ENCODE assay signal across 7 mouse cellular contexts in genomic region chrX:73191934-73192333, GRCm38 (mm10). TPM values are rescaled to one million over a fixed set of nuclear protein-coding genes. Genes with fewer than 3 reads are reported as not detected.
DNase-seq lines count a peak whose midpoint lies in the region; ATAC-seq lines count a peak whose summit lies in the region.
"Not testable (repeated sequence)": the region's sequence is repeated elsewhere in the genome, so short reads cannot be mapped to it uniquely, and the experiment has no call there.

Gene Xlr3b (plus strand): TSS chrX:73192207.

- DNase-seq in adipocyte (ENCODE audit: low spot score) = peak; percentile 92
- DNase-seq in embryonic facial prominence, embryonic 10.5 days (ENCODE audit: low spot score); limb, embryonic 11.5 days (ENCODE audit: low spot score); midbrain, embryonic 10.5 days (ENCODE audit: low spot score): not testable (repeated sequence)
- peak; percentile 97 for DNase-seq in heart, adult 11 months
- peak; percentile 44 for DNase-seq in intestine, embryonic 14.5 days (ENCODE audit: low spot score)
- DNase-seq in right cerebral cortex, adult 18-20 months = peak; percentile 20

- not testable (repeated sequence) for H3K36me3 ChIP-seq in embryonic facial prominence, embryonic 10.5 days (replicated peaks); intestine, embryonic 14.5 days (ENCODE audit: control insufficient read depth, insufficient read depth, low read length); limb, embryonic 11.5 days (ENCODE audit: control insufficient read depth, insufficient read depth, low read length); midbrain, embryonic 10.5 days

- not testable (repeated sequence) for ATAC-seq in intestine, embryonic 14.5 days (replicated peaks; ENCODE audit: low FRiP score, low TSS enrichment, low read depth); limb, embryonic 11.5 days (ENCODE audit: insufficient number of reproducible peaks, low FRiP score, low TSS enrichment, low read depth)

- H3K4me2 ChIP-seq in intestine, embryonic 14.5 days (ENCODE audit: low read length); limb, embryonic 11.5 days (ENCODE audit: low read depth, severe bottlenecking): not testable (repeated sequence)

- H3K9me3 ChIP-seq in embryonic facial prominence, embryonic 10.5 days; intestine, embryonic 14.5 days (ENCODE audit: control insufficient read depth, low read length); limb, embryonic 11.5 days (ENCODE audit: control insufficient read depth, low read length); midbrain, embryonic 10.5 days (replicated peaks): not testable (repeated sequence)

- 80% methylated on average over 12 of the region's 12 CpGs for WGBS in embryonic facial prominence, embryonic 10.5 days
- WGBS in intestine, embryonic 14.5 days = 74% methylated on average over 12 of the region's 12 CpGs
- WGBS in limb, embryonic 11.5 days = 76% methylated on average over 9 of the region's 12 CpGs
- 75% methylated on average over 12 of the region's 12 CpGs for WGBS in midbrain, embryonic 10.5 days

- not testable (repeated sequence) for H3K4me3 ChIP-seq in embryonic facial prominence, embryonic 10.5 days; intestine, embryonic 14.5 days (ENCODE audit: low read depth, low read length); limb, embryonic 11.5 days (ENCODE audit: low read depth, low read length); midbrain, embryonic 10.5 days

- H3K9ac ChIP-seq in intestine, embryonic 14.5 days (ENCODE audit: low read length); limb, embryonic 11.5 days (ENCODE audit: low read length): not testable (repeated sequence)

- not testable (repeated sequence) for H3K27me3 ChIP-seq in embryonic facial prominence, embryonic 10.5 days (replicated peaks; ENCODE audit: low read depth, poor library complexity, severe bottlenecking); intestine, embryonic 14.5 days (replicated peaks; ENCODE audit: control insufficient read depth, insufficient read depth, low read length); limb, embryonic 11.5 days (ENCODE audit: control insufficient read depth, insufficient read depth, low read length); midbrain, embryonic 10.5 days (ENCODE audit: low read depth, poor library complexity, severe bottlenecking)

- H3K27ac ChIP-seq in embryonic facial prominence, embryonic 10.5 days (replicated peaks); intestine, embryonic 14.5 days (ENCODE audit: low read depth); limb, embryonic 11.5 days (replicated peaks; ENCODE audit: low read depth, low read length); midbrain, embryonic 10.5 days (replicated peaks): not testable (repeated sequence)

- not testable (repeated sequence) for H3K4me1 ChIP-seq in embryonic facial prominence, embryonic 10.5 days; intestine, embryonic 14.5 days (replicated peaks; ENCODE audit: control insufficient read depth, insufficient read depth, low read length); limb, embryonic 11.5 days (ENCODE audit: control insufficient read depth, insufficient read depth, low read length); midbrain, embryonic 10.5 days

RNA-seq across cellular contexts. Expression of gene Xlr3b, which starts in this region (rescaled TPM):
- 11.7 and 12.6 TPM in 2 replicates for polyA plus RNA-seq in embryonic facial prominence, embryonic 10.5 days (2016; fragmentation: Nextera tagmentation; extraction: Ambion mirVana)
- 4.7 and 12.4 TPM in 2 replicates for polyA plus RNA-seq in intestine, embryonic 14.5 days (2014; fragmentation: Nextera tagmentation; extraction: Ambion mirVana)
- polyA plus RNA-seq in limb, embryonic 11.5 days (2014; fragmentation: Nextera tagmentation; extraction: Ambion mirVana) = 14.6 and 16.8 TPM in 2 replicates
- 11.0 and 12.2 TPM in 2 replicates for polyA plus RNA-seq in midbrain, embryonic 10.5 days (2016; fragmentation: Nextera tagmentation; extraction: Ambion mirVana)
